Mouse (Mus musculus): ENCODE measurements around the gene Trim44.

- no peak for TF ChIP-seq NRF1 (IDR thresholded peaks at IDR 0.05; ENCODE audit: insufficient read depth, low read depth, low read length, poor library complexity, severe bottlenecking)
- TF ChIP-seq POLR2A (IDR thresholded peaks at IDR 0.05; ENCODE audit: control insufficient read depth in 1 of 2, insufficient read depth in 1 of 2, low read depth in 1 of 2, low read length in 2 of 2, poor library complexity in 1 of 2) = no peak
- no peak for TF ChIP-seq RCOR1 (IDR thresholded peaks at IDR 0.05; ENCODE audit: low read depth, low read length)
- TF ChIP-seq CTCF (IDR thresholded peaks at IDR 0.05 in 2 of 3, conservative IDR thresholded peaks at IDR 0.05 in 1 of 3; ENCODE audit: control insufficient read depth in 1 of 3, insufficient read depth in 1 of 3, low read depth in 2 of 3, low read length in 3 of 3, poor library complexity in 1 of 3, severe bottlenecking in 1 of 3) = no peak
- no peak for TF ChIP-seq CHD2 (IDR thresholded peaks at IDR 0.05; ENCODE audit: low read length)
- TF ChIP-seq EP300 (IDR thresholded peaks at IDR 0.05; ENCODE audit: low read depth in 1 of 2, low read length in 2 of 2) = no peak
- TF ChIP-seq USF1 (IDR thresholded peaks at IDR 0.05; ENCODE audit: low read depth, low read length) = no peak
- no peak for TF ChIP-seq KAT2A (conservative IDR thresholded peaks at IDR 0.05; ENCODE audit: low read depth, low read length)
- TF ChIP-seq MAZ (IDR thresholded peaks at IDR 0.05; ENCODE audit: low read depth, low read length) = no peak
- TF ChIP-seq TCF12 (IDR thresholded peaks at IDR 0.05; ENCODE audit: low read depth, low read length) = no peak
- no peak for TF ChIP-seq E2F4 (IDR thresholded peaks at IDR 0.05; ENCODE audit: borderline replicate concordance, low read depth, low read length)
- no peak for TF ChIP-seq ZKSCAN1 (IDR thresholded peaks at IDR 0.05; ENCODE audit: low read depth, low read length)
- no peak for TF ChIP-seq USF2 (IDR thresholded peaks at IDR 0.05; ENCODE audit: borderline replicate concordance in 1 of 2, insufficient read depth in 1 of 2, low read depth in 1 of 2, low read length in 2 of 2)
- no peak for TF ChIP-seq ZC3H11A (IDR thresholded peaks at IDR 0.05; ENCODE audit: low read depth, low read length)
These were observed 66.2 kb downstream of the Trim44 start for GRCm38 (mm10) chr2:102341429-102341828.
